Mouse (Mus musculus) gastrocnemius, adult 18-20 months (tissue): Measurements from ENCODE around the gene Jmjd8. TPM values are rescaled to one million over a fixed set of nuclear protein-coding genes. Genes with fewer than 3 reads are reported as not detected.
"Not testable (repeated sequence)": the region's sequence is repeated elsewhere in the genome, so short reads cannot be mapped to it uniquely, and the experiment has no call there.

Source experiments
- DNase-seq: peaks from one replicate; pipeline ENCODE4 v3.0.0; 2021; ENCODE audit warnings: low spot score
- total RNA-seq, 2 experiments: library from RNA; stranded (reverse); gene quantifications; 2 replicates each; pipeline ENCODE4 v1.2.3; 2021

Gene Jmjd8
- total RNA-seq, 2 experiments from 2014 or later = 12.6 to 14.2 TPM

DNA sequence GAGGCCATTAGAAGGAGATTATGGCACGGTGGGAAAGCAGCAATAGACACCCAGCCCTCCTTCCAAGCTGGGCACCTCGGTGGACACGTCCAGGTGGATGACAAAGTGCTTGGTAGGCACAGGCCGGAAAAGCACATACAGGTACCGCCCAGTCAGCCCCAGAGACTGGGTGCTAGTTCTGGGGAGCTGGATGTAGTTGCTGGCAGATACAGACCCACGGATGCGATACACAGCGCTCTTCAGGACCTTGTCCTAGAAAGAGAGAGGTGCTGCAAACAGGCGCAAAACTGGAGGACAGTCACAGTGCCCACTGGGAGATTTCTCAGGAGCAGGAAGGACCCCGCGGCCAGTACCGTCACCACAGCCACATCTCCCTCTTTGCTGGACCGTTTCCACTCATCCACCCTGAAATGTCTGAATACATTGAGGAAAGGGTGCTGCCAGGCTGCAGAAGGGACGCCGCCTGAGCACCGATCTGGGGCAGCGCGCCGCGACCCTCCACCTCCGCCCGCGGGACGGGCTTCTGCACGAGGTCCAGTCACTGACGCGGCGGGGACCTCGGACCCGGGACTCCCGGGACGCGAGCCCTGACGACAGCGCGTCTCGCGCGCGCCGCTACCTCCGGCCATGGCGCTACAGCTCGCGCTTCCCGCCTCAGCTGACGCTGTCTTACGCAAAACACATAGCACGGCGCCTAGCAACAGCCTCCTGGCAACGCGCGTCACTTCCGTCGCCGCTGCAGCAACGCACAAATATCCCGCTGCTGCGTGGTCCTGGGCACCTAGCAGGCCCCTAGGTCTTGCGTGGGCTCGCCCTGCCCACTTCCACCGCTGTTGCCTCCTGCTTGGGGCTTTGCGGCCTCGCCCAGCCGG lies 32.4 kb downstream of the Jmjd8 start, which contains the start of gene Wdr90:
Wdr90 (minus strand) TSS at position 670 of the 872 bp plus-strand sequence.
- peak; percentile 88 for DNase-seq

DNA sequence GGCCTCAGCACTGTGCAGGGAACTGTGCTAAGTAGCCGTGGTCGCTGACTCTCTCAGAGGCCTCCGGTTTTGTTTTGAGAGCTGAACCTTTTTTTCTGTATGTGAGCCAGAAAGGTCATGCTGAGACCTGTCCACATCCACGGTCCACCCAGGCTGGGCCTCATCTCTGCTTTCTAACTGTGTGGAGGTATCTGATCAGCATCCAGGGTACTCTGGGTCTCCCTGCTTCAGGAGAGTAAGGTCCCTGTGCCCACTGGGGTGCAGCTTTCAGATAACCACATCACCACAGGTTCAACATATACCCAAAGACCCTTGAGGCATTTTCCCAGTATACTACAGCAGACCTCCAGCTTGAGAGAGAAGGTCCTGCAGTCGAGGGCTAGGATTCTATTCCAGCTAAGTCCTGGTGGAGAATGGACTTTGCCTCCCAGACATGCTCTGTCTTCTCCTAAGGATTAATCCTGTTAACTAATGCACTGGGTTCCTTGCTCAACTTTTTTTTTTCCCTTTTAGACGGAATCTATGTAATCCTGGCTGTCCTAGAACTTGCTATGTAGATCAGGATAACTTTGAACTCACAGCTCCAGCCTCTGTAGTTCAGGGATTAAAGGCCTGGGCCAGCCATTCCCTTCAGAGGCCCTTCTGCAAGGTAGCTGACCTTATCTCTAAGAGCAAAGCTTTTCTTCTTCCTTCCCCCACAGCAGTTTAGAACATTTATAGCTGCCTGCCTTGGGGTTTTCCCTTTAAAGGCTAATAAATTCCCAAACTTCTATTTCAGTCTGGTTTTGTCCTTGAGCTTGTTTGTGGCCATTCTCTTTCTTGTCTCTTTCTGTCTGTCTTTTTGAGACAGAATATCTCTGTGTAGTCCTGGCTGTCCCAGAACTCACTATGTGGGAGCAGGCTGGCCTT lies 33.3 kb downstream of the Jmjd8 start:
- no peak for DNase-seq

DNA sequence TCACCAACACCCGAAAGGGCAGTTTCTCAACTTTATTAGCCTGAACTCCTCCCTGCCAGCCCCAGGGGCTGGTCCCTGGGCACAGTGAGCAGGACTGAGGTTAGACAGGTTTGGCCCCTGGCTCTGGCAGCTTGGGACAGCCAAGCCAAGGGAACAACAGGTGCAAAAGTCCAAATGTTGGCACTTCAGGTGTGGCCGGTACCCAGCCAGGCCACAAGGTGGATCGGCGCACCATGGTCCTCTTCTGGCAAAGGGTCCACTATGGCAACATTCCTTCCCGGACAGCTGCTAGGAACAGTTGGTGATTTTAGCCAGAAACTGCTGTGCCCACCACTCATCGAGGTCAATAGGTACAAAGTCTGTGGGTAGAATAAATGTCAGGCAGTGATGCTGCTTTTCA lies 35.0 kb downstream of the Jmjd8 start:
- no peak for DNase-seq

DNA sequence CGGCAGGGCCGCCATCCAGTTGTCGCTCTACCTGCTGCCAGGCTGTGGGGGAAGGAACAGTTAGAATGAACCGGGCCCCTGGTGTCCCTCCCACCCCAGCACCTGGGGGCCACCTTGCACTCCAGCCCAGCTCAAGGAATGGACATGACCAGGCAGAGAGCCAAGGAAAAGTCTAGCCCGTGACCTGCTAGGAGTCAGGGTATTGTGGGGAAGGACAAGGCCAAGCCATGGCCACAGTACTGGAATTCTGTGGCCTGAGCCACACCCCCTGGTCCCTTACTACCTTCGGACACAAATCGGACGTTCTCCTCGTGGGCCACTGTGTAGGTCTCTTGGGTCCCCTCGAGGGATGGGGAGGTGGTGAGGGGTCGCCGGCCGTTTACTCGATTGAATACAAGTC lies 35.6 kb downstream of the Jmjd8 start:
- no peak for DNase-seq

DNA sequence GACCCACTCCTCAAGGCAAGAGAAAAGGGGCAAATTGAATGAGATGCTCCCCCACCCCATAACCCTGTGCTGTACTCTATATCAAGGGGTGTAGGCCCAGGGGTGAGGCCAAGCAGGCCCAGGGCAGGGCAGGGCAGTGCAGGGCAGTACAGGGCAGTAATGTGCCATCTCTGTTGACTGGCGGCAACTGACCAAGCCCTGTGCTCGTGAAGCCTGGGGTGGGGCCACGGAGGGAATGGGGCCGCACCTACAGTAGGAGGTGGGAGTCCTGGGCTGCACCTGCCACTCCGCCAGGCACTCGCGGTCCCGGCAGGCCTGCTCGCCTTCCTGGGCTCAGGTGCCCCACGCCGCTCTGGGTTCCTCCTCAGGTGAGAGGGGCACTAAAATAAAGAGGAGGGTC lies 36.6 kb downstream of the Jmjd8 start:
- no peak for DNase-seq

DNA sequence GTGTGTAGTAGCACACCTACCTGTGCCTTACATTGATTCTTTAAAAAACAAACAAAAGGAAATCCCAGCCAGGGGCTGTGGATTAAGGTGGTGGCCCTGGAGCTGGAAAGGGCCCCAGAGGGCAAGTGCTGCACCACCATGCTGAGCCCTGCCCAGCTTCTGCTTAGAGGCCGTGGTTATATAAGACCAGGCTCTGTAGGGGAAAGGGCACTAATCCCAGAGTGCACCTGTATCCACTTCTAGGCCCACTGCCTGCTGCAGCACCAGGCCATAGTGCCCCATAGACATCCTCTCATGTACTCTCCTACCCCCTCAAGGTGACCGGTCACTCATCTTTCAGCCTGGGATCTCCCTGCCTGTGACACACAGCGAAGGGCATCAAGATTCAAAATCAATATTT lies 37.5 kb downstream of the Jmjd8 start:
- no peak for DNase-seq

DNA sequence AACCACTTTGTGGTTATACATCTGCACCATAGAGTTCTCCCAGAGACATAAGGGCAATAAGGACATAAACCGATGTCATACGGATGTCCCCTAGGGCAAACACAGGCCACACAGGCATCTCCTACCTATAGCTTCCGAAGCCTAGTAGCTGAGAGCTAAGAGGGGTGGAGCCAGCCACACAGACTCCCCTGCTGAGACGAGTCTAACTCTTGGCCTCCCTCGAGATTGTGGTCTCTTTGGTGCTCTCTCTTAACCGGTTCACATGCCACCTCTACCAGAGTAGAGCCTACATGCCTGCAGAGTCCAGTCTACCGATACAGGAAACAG lies 38.8 kb downstream of the Jmjd8 start:
- no peak for DNase-seq

DNA sequence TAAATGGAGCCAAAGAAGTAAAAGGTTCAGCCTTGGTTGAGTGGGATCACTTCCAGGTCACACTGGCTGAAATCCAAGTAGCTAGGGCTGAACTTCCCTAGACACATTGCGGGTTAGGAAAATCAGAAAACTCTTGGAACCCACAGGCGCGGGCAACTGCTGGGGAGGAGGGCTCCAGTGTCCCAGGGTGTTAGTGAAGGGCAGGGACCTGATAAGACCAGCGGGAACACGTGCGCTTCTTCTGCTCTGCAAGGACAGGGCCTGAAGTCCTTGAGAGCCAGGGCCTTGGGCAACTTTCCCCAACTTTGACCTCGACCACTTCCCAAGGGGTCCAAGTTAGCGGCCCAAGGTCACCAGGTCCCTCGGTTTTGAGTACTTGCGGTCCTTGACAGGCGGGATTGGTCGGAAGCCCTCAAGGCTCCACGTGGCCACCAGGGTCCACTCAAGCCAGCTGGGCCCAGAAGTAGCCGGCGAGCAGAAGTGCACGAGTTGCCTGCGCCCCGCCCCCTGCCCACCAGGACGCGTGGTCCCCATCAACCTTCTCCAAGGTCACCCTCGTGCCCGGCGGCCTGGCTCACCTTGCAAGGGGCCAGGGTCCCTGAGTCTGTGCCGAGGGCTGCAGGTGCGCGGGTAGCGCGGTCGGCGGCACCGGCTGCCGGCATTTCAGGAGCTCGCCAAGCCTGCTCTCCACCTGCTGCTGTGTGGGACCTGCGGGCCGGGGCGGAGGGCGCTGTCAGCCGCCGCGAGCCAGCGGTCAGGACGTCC lies 39.4 kb downstream of the Jmjd8 start:
- DNase-seq = peak; percentile 70

DNA sequence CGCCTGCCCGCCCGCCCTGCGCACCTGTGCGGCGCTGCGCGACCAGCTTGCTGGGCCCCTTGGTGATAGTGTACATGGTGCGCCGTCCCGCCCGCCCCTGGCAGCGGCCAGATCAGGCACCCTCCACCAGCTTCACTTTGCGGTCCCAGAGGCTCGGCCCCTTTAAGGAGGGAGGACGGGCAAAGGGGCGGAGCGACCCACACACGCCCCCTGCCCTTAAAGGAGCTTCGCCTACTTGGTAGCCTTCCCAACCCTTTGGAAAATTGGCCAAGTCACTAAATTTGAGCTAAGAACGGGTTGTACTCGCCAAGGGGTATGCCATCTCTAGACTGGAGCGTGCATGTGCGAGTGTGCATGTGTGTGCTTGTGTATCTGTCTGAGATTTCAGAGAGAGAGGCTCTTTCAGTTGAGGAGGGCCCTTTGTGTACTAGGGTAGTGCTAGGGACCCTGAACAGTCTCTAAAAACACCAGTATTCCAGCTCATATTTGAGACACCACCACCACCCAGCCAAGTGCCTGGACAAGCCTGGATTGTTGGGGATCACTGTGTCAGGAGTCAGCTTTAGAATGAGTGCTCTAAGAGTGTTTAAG lies 40.0 kb downstream of the Jmjd8 start, which contains the start of gene Mcrip2:
Mcrip2 (minus strand) TSS at position 164 of the 591 bp plus-strand sequence.
- peak; percentile 93 for DNase-seq

DNA sequence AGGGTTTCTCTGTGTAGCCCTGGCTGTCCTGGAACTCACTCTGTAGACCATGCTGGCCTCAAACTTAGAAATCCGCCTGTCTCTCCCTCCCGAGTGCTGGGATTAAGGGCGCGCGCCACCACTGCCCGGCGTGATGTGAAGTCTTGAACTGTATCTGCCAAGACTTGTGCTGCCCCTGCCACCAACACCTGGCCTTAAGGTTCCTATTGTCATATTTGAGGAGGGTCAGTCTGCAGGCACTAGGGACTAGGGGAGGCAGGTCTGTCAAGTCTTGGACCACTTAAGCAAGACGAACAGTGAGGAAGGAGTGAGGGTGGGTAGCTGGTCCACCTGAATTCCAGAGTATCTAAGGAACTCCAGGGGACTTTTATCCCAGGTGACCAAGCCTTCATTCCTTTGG lies 40.8 kb downstream of the Jmjd8 start:
- DNase-seq = no peak

DNA sequence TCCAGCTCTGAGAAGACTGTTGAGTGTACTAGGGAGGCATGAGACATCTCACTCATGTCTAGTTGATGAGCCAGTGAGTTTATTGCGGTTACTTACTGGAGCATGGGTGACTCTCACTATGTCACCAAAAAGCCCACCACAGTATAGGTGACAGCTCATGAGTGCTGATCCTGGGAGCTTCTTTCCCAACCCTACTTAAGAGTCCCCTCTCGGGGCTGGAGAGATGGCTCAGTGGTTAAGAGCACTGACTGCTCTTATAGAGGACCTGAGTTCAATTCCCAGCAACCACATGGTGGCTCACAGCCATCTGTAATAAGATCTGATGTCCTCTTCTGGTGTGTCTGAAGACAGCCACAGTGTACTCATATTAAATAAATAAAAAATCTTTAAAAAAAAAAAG lies 41.3 kb downstream of the Jmjd8 start:
- DNase-seq = no peak

DNA sequence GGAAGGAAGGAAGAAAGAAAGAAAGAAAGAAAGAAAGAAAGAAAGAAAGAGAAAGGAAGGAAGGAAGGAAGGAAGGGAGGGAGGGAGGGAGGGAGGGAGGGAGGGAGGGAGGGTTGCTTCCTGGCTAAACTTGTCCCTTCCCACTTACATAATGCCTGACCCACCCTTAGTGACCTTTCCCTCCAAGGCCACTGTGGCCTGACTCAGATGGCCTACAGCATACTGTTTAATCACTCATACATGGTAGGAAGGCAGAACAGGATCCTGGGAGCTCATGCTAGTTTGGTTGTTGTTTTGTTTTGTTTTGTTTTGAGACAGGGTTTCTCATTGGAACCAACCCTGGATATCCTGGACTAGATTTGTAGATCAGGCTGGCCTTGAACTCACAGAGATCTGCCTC lies 42.9 kb downstream of the Jmjd8 start:
- DNase-seq = not testable (repeated sequence)

DNA sequence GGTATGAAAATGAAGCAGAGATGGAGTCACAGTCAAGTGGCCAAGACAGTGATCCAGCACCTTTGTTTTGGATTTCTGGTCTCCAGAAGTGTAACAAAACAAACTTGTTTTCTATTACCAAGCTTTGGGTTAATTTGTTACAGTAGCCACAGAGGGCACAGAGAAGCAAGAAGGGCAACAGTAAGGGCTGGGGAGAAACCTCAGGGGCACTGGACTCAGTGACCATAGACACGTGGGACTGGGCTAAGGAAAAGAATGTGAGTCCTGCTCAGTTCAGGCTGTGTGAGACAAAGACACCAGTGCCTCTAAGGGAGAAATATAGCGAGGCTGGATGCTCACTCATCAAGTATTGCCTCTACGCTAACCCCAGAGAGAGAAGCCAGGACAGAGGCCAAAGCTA lies 44.0 kb downstream of the Jmjd8 start:
- no peak for DNase-seq

DNA sequence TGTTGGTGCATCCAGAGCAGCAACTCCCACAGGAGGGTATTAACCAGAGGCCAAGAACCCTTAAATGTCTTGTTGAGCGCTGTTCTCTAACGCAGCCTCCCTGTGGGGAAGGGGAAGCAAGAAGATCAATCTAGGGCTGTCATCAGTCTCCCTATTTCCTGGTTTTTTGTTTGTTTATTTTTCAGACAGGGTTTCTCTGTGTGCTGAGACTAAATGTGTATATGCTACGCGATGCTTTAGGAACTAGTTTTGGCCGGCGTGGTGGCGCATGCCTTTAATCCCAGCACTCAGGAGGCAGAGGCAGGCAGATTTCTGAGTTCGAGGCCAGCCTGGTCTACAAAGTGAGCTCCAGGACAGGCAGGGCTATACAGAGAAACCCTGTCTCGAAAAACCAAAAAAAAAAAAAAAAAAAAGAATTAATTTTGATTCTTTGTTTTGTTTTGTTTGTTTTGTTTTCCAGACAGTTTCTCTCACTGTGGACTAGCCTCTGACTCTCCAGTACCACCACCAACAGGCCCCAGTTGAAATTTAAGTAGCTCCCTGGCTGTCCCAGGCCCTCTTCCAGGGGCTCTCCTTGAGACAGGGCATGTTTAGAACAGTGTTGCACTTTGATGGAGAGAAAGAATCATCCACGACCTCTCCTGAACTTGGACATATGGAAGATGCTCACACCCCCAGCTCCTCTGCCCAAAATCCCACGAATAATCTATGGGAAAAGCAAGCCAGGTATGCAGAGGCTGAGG lies 44.9 kb downstream of the Jmjd8 start:
- DNase-seq = no peak

DNA sequence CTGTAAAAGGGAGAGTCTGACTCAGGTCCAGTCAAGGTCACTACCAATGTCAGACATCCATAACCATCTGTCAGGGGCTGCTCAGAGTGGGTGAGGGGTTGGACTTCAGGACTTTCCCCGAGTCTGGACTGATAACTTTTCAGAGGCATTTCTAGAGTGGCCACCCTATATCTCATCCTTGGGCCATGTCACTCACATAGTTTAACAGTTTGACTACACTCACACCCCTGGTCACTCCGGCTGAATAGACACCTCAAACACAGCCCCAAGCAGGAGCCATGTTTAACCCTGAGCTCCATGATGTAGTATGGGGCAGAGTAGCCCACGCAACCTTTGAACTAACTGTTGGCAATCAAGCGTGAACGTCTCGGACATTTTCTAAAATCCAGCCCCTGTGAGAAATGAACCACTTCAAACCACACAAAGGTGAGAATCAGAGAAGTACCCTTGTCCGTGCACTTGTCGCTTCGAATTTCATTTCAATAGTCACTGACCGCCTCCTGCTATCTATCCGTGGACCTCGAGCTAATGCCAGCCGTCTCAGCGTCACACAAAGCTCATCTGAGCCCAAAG lies 45.6 kb downstream of the Jmjd8 start:
- DNase-seq = no peak

DNA sequence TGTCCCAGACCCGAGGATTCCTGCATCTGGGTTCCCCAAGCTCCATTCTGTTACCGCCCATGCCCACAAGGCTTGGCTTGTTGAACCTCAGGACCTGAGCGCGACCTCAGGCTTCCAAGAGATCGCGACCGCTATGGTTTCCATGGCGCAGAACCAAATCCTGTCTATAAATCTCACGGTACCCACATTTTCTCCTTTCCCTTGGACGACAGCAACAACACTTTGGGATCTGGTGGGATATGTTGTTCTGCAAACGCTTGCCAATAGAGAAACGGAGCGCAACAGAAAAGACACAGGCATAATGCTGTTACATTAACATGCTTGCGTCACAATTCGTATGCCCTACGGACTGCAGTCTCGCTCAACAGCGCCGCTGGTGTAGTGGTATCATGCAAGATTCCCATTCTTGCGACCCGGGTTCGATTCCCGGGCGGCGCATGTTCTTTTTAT lies 46.1 kb downstream of the Jmjd8 start, which contains the start of gene Mettl26:
Mettl26 (plus strand) TSS at position 354 of the 450 bp plus-strand sequence.
- peak; percentile 94 for DNase-seq

DNA sequence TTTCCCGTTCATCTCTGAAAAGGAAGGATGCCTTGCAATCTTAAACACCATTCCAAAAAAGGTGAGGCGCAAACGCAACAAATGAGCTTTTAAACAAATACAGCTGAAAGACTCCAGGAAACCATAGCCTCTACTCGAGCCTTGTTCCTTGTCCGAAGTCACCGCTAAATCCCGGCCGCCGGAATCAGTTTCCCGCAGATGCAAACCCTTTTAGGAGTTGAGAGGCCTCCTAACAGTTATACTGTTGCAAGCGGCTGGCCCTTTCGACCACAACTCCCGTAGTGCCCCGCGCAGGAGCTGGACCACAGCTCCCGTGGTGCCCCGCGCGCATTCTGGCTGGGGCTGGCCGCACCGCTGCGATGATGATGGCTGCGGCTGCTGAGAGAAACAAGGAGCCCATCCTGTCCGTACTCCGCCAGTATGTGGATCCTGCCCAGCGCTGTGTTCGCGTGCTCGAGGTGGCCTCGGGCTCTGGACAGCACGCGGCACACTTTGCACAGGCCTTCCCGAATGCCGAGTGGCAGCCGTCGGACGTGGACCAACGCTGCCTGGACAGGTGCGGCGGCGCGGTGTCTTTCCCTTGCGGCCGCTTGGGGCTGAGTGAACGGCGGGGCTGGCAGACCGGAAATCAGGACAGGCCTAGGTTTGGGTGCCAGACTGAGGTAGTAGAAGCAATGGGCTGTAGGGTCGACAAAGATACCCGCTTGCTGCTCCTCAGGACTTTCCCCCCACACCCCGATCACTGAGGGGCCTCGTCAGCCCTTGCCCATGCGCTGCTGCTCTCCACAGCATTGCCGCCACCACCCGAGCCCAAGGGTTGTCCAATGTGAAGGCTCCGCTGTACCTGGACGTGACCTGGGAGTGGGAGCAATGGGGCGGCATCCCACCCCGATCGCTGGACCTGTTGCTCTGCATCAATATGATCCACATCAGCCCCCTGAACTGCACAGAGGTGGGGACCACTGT lies 46.8 kb downstream of the Jmjd8 start:
- peak; percentile 87 for DNase-seq

DNA sequence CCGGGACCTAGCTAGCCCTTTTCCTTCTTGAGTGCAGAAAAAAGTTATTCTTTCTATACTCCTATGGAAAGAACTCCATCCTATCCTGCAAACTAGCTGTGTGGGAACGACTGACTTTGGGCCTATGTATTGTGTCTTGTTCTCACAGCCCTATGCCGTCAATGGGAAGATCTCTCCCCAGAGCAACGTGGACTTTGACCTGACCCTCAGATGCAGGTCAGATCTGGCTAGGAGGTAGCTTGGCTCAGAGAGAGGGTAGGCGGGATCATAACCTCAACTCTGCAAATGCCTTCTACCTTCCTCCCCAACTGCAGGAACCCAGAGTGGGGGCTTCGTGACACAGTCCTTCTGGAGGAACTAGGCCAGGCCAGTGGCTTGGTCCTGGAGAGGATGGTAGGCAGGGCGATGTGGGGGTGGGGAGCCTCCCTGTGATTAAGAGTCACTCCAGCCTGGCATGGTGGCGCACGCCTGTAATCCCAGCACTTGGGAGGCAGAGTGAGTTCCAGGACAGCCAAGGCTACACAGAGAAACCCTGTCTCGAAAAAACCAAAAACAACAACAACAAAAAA lies 47.8 kb downstream of the Jmjd8 start:
- no peak for DNase-seq
